Mouse (Mus musculus) brain, embryonic 14.5 days (tissue): Measurements from ENCODE around the gene Mov10.

Experiments used
- CTCF ChIP-seq: fragments of 200-500 bp; IDR thresholded peaks from 2 replicates; pipeline ENCODE4 v1.5.1; 2012; ENCODE audit warnings: inconsistent platforms, mild to moderate bottlenecking, moderate library complexity, borderline replicate concordance; ENCODE audit not compliant: insufficient read depth, insufficient read length; ENCODE audit errors: extremely low read depth
- POLR2A ChIP-seq: fragments of 200-500 bp; IDR thresholded peaks from 2 replicates; pipeline ENCODE4 v1.6.1; 2012; ENCODE audit warnings: mild to moderate bottlenecking, inconsistent platforms, borderline replicate concordance; ENCODE audit not compliant: poor library complexity, insufficient read depth, insufficient read length, severe bottlenecking; ENCODE audit errors: extremely low read depth

DNA sequence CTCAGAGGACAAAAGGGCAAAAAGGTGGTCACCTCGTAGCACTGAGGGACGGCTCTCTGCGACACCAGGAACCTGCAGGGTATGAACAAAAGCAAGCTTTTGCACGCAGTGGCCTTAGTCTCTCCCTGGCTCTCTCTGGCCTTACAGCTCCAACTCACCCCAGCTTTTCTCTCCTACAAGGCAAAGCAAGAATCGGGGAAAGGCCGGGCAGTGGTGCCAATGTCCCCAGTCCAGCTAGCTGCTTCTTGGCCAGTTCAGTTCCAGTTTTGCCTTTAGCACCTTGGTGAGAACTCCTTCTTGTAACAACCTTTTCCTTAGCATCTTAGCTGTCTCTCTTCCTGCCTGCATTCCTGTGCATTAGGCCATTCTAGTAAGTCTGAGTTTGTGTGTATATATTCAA is 16.9 kb downstream of the Mov10 start:
- TF ChIP-seq CTCF (no peak), POLR2A (no peak)
